Mouse (Mus musculus) lung, adult 2 months (tissue): ENCODE results near the gene Chst14. TPM values are rescaled to one million over a fixed set of nuclear protein-coding genes. Genes with fewer than 3 reads are reported as not detected.

ENCODE experiments used
- DNase-seq: peaks from one replicate; pipeline ENCODE4 v3.0.0; 2022
- H3K4me1 ChIP-seq: fragments of 200-500 bp; 2 replicates; pipeline ENCODE4 v1.6.1; 2011; ENCODE audit warnings: low read length; ENCODE audit not compliant: control insufficient read depth, insufficient read depth
- H3K4me3 ChIP-seq: fragments of 200-500 bp; replicated peaks from 2 replicates; pipeline ENCODE3; 2011; ENCODE audit warnings: low read depth, mild to moderate bottlenecking, control low read depth, low read length; ENCODE audit errors: extremely low read depth
- CTCF ChIP-seq: fragments of 200-500 bp; IDR thresholded peaks from 2 replicates; pipeline ENCODE4 v1.5.1; 2011; ENCODE audit warnings: mild to moderate bottlenecking, low read length, control low read depth; ENCODE audit not compliant: insufficient read depth
- POLR2A ChIP-seq: fragments of 200-500 bp; IDR thresholded peaks from 2 replicates; pipeline ENCODE4 v1.6.1; 2011; ENCODE audit warnings: low read depth, mild to moderate bottlenecking, control low read depth, low read length, borderline replicate concordance; ENCODE audit errors: extremely low read depth
- WGBS: fragments of 180-500 bp; shearing (Covaris S2); methylation state at CpG from one replicate; pipeline ENCODE4 v1.1.7; 2018; 5-methylcytosine and 5-hydroxymethylcytosine counted together
- polyA plus RNA-seq: library from polyadenylated mRNA; depleted of rRNA; stranded (reverse); fragments of >200 nt; gene quantifications from 2 replicates; pipeline ENCODE4 v1.2.3, GENCODE M21; 2012; rRNA removed

The Chst14 gene
- polyA plus RNA-seq = 22.3 and 28.4 TPM in 2 replicates

GRCm38 (mm10) chr2:118926361-118926997 is at the start of gene Chst14:
TSS of gene Chst14 (plus strand) at chr2:118926496.
- TF ChIP-seq POLR2A (peak; percentile 70; the same call in 1 of the 2 replicates), CTCF (no peak)
- DNase-seq = peak; percentile 77
- H3K4me3 ChIP-seq = peak within 1 kb of the TSS; percentile 79
- peaks cover 10% of the 10 kb centered on the region for H3K4me1 ChIP-seq
- WGBS = under 1% methylated on average over 43 of the region's 47 CpGs

- WGBS = 74% methylated on average over 4 of the region's 4 CpGs
- DNase-seq = no peak
- Histone ChIP-seq H3K4me1 (no peaks in the 10 kb centered on the region), H3K4me3 (no peak overlapping the region)
- TF ChIP-seq POLR2A (no peak), CTCF (no peak)
These were observed 45.3 kb upstream of the Chst14 start for GRCm38 (mm10) chr2:118881019-118881418.

GRCm38 (mm10) chr2:118881956-118882355 is 44.3 kb upstream of the Chst14 start:
- no peak for DNase-seq
- Histone ChIP-seq H3K4me1 (no peaks in the 10 kb centered on the region), H3K4me3 (no peak overlapping the region)
- TF ChIP-seq CTCF (no peak), POLR2A (no peak)
- WGBS = 74% methylated on average over 5 of the region's 5 CpGs

- peak; percentile 85 for TF ChIP-seq CTCF
- no peak for TF ChIP-seq POLR2A
- H3K4me1 ChIP-seq = no peaks in the 10 kb centered on the region
- 3% methylated on average over 32 of the region's 32 CpGs for WGBS
- H3K4me3 ChIP-seq = peak overlapping the region; percentile 46
- peak; percentile 92 for DNase-seq
These were observed 43.2 kb upstream of the Chst14 start for GRCm38 (mm10) chr2:118882840-118883679.

- DNase-seq = no peak
- Histone ChIP-seq H3K4me1 (no peaks in the 10 kb centered on the region), H3K4me3 (no peak overlapping the region)
- TF ChIP-seq CTCF (no peak), POLR2A (no peak)
- 59% methylated on average over 13 of the region's 13 CpGs for WGBS
These were observed 38.9 kb upstream of the Chst14 start for GRCm38 (mm10) chr2:118887440-118887839.

- Histone ChIP-seq H3K4me1 (no peaks in the 10 kb centered on the region), H3K4me3 (no peak overlapping the region)
- DNase-seq = peak; percentile 32
- WGBS = 24% methylated on average over 14 of the region's 14 CpGs
- TF ChIP-seq POLR2A (no peak), CTCF (no peak)
These were observed 38.3 kb upstream of the Chst14 start for GRCm38 (mm10) chr2:118887845-118888548.

GRCm38 (mm10) chr2:118891173-118891572 is 35.1 kb upstream of the Chst14 start:
- WGBS = 85% methylated on average over 4 of the region's 4 CpGs
- DNase-seq = no peak
- no peak overlapping the region for H3K4me3 ChIP-seq

GRCm38 (mm10) chr2:118895990-118896913 is 30.0 kb upstream of the Chst14 start:
- peak; percentile 40 for DNase-seq
- peaks cover 17% of the 10 kb centered on the region for H3K4me1 ChIP-seq
- 4% methylated on average over 38 of the region's 38 CpGs for WGBS
- H3K4me3 ChIP-seq = peak overlapping the region; percentile 54
- TF ChIP-seq POLR2A (no peak), CTCF (no peak)

More at GRCm38 (mm10) chr2:118891173-118891572, 35.1 kb upstream of the Chst14 start:
- H3K4me1 ChIP-seq = peaks cover 1% of the 10 kb centered on the region; the same call in 1 of the 2 replicates
- TF ChIP-seq CTCF (no peak), POLR2A (no peak)
